Mouse (Mus musculus): ENCODE measurements around the gene Hoxa10.

DNA sequence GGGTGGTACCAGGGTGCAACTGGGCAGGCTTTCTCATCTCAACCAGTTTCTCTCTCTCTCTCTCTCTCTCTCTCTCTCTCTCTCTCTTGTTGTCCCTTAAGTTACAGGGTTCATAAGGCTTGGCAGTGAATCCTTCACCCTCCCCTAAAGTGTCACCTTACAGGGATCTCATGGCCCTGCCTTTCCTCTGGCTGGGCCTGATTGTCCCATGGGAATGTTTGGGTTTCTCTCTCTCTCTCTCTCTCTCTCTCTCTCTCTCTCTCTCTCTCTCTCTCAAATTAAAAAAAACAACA lies 33.0 kb downstream of the Hoxa10 start:
- no peak for TF ChIP-seq POLR2A (IDR thresholded peaks at IDR 0.05; ENCODE audit: insufficient read depth, low read depth, low read length)
- TF ChIP-seq CTCF (IDR thresholded peaks at IDR 0.05; ENCODE audit: insufficient read depth, low read depth, low read length), result no peak

Measured in olfactory bulb, adult 2 months (tissue).